Mouse (Mus musculus) C2C12 (cell line): ENCODE measurements around the gene Hoxc10. TPM values are rescaled to one million over a fixed set of nuclear protein-coding genes. Genes with fewer than 3 reads are reported as not detected.

Experiments used
- H3K27me3 ChIP-seq: one replicate; pipeline ENCODE4 v1.6.1; 2011; ENCODE audit not compliant: control insufficient read depth, insufficient read depth, insufficient read length
- H3K36me3 ChIP-seq: one replicate; pipeline ENCODE4 v1.6.1; 2011; ENCODE audit not compliant: control insufficient read depth, insufficient read depth
- H3K4me3 ChIP-seq: one replicate; pipeline ENCODE4 v1.5.1; 2011; ENCODE audit warnings: mild to moderate bottlenecking, control low read depth; ENCODE audit not compliant: poor library complexity, insufficient read depth, severe bottlenecking
- H3K79me2 ChIP-seq: one replicate; pipeline ENCODE4 v1.6.1; 2011; ENCODE audit not compliant: control insufficient read depth, insufficient read depth
- H3K79me3 ChIP-seq: one replicate; pipeline ENCODE4 v1.6.1; 2011; ENCODE audit warnings: low read depth, control low read depth
- H3ac ChIP-seq: one replicate; pipeline ENCODE3; 2011; ENCODE audit warnings: low read depth; ENCODE audit not compliant: control insufficient read depth, insufficient read length
- CEBPB ChIP-seq: IDR thresholded peaks from one replicate; pipeline ENCODE4 v1.6.1; 2011; ENCODE audit warnings: low read depth, mild to moderate bottlenecking, control low read depth, moderate library complexity
- CTCF ChIP-seq: IDR thresholded peaks from one replicate; pipeline ENCODE4 v1.5.1; 2011; ENCODE audit not compliant: control insufficient read depth, insufficient read depth, insufficient read length
- FOSL1 ChIP-seq: IDR thresholded peaks from one replicate; pipeline ENCODE4 v1.8.0; 2011; ENCODE audit warnings: mild to moderate bottlenecking, low read length; ENCODE audit not compliant: poor library complexity, insufficient read depth, severe bottlenecking
- MAX ChIP-seq: IDR thresholded peaks from one replicate; pipeline ENCODE4 v1.6.1; 2011; ENCODE audit warnings: mild to moderate bottlenecking, control low read depth
- MYOD1 ChIP-seq: IDR thresholded peaks from one replicate; pipeline ENCODE4 v1.6.1; 2011; ENCODE audit warnings: low read depth; ENCODE audit not compliant: control insufficient read depth, insufficient read length
- MYOG ChIP-seq: IDR thresholded peaks from one replicate; pipeline ENCODE4 v1.6.1; 2011; ENCODE audit not compliant: control insufficient read depth, insufficient read length; ENCODE audit errors: extremely low read depth
- USF1 ChIP-seq: IDR thresholded peaks from one replicate; pipeline ENCODE4 v1.6.1; 2011; ENCODE audit warnings: low read depth, mild to moderate bottlenecking, control low read depth, moderate library complexity
- polyA plus RNA-seq: library from polyadenylated mRNA; unstranded; fragments of >200 nt; fragmentation: generic; extraction: Trizol; gene quantifications from one replicate; pipeline ENCODE4 v1.2.1, GENCODE M21; 2012; ENCODE audit warnings: missing spikeins

The Hoxc10 gene
- polyA plus RNA-seq, 1 experiment, result 49.6 TPM

DNA sequence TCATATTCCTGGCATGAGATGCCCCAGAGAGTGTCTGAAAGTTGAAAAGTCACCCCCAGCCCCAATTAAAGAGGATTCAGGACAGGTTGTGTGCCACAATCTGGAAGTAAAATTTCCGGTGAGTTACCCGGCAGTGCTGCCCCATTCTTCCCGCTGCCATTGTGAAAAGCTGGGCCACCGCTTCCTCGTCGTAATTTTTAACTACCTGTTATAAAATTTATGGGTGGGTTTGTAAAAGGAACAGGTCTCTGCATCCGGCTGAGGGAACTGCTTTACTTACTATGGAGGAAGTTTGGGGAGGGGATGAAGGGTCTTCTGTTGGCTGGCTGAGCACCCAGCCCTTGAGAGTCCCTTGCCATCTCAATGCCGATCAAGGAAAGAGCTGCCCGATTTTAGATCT, 30.0 kb downstream of the Hoxc10 start:
- no peak overlapping the region for H3ac ChIP-seq
- H3K4me3 ChIP-seq, result no peak overlapping the region
- H3K27me3 ChIP-seq, result no peaks in the 10 kb centered on the region
- peaks cover 64% of the 10 kb centered on the region for H3K79me2 ChIP-seq
- TF ChIP-seq MAX (no peak), MYOG (no peak), MYOD1 (no peak), CTCF (no peak)
- H3K79me3 ChIP-seq, result peaks cover 15% of the 10 kb centered on the region
- no peaks in the 10 kb centered on the region for H3K36me3 ChIP-seq

DNA sequence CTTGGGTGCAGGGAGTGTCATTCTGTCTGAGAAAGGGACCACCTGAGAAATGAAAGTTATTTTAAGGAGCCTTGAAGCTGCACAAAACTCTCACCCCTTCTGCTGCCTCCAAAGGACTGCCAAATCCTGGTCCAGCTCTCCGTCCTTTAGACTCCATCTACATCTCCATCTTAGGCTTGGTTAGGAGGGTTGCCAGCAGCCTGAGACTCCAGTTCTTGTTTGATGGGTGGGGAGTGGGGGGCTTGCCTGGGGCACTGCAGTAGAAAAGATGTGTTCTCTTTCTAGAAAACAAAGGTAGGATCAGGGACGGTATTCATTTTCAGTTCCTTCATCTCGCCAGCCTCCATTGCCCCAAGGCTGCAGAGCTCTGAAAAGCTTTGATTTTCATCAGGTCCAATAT, 30.8 kb downstream of the Hoxc10 start:
- peaks cover 19% of the 10 kb centered on the region for H3K79me3 ChIP-seq
- peaks cover 71% of the 10 kb centered on the region for H3K79me2 ChIP-seq
- peak overlapping the region; percentile 54 for H3K4me3 ChIP-seq
- H3K36me3 ChIP-seq, result no peaks in the 10 kb centered on the region
- H3K27me3 ChIP-seq, result no peaks in the 10 kb centered on the region
- no peak overlapping the region for H3ac ChIP-seq
- TF ChIP-seq USF1 (no peak), MYOG (no peak), CTCF (no peak)

DNA sequence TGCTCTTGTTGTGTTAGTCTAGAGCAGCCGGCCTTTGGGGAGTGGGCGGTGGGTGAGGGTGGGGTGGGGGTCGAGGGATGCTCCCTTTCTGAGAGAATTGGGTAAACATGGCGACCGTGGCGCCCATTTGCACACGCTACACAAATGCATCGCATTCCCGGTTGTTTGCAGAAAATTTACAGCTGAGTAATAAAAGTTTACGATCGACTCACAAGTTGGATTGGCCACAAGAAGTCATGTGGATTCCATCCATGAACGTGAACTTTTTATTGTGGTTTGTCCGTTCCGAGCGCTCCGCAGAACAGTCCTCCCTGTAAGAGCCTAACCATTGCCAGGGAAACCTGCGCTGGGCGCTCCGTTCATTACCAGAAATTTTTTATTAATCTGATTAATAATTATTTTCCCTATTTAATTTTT, 31.4 kb downstream of the Hoxc10 start, which contains the start of gene Hoxc6:
TSS of gene Hoxc6 (plus strand) at position 319 of the 417 bp plus-strand sequence.
- Histone ChIP-seq H3ac (peak within 1 kb of the TSS; percentile 53), H3K79me3 (peaks cover 19% of the 10 kb centered on the region), H3K36me3 (no peaks in the 10 kb centered on the region), H3K27me3 (no peaks in the 10 kb centered on the region), H3K4me3 (peak within 1 kb of the TSS; percentile 54), H3K79me2 (peaks cover 76% of the 10 kb centered on the region)
- TF ChIP-seq MAX (peak; percentile 54), CTCF (no peak), USF1 (peak; percentile 85), FOSL1 (peak; percentile 19)

DNA sequence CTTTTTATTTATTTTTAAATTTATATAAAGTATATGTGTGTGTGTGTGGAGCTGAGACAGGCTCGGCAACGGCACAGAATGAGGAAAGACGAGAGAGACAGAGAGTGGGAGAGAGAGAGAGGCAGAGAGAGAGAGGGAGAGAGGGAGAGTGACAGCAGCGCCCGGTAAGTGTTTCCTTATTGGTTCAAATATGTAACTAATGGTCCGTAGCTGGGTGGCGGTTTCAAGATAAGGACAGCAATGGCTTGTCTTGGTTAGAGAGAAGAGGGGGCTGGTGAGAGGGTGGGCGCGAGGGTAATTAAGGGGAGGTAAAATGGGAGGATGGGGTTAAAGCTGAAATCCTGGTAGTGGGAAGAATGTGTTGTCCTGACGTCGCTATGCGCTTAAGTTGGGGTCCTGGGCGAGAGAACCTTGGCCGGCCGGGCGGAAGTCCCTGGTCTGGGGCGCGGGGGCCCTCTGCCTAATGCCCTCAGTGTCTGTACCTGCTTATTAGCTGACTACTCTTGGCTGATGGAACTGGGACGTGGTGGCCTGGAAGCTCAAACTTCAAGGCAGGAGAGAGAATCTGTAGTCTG, 32.1 kb downstream of the Hoxc10 start:
- Histone ChIP-seq H3K79me2 (peaks cover 84% of the 10 kb centered on the region), H3K36me3 (no peaks in the 10 kb centered on the region), H3ac (peak overlapping the region; percentile 53), H3K79me3 (peaks cover 24% of the 10 kb centered on the region), H3K27me3 (no peaks in the 10 kb centered on the region), H3K4me3 (peak overlapping the region; percentile 54)
- TF ChIP-seq FOSL1, result no peak
- peak; percentile 13 for TF ChIP-seq MYOD1

DNA sequence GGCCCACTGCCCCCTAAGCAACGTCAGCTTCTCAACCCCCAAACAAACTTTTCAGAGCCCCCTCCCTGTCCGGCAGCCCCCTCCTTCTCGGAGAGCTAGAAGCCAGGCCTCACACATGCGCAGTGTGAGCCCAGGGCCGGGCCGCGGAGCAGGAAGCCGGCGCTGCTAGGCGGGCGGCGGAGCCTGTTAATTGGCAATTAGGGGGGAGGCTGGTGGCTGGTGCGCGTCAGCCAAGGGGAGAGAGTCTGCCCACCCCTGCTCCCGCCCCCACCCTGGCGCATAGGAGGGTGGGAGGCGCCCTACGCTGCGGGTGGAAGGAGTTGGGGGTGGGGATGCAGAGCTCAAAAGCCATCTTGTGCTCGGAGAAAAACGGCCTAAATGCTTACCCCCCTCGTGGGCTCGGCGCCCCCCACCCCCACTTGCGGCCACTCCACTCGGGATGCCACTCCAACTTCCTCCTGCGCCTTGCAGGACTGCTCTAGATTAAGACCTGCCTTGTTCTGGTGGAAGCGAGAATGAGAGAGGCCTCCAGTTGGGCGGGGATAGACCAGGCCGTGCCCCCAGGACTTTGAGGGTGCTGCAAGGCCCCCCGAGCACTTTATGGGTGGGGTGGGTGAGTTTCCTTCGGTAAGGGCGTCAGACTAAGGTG, 32.7 kb downstream of the Hoxc10 start:
- TF ChIP-seq MYOD1 (no peak), MAX (peak; percentile 17), CTCF (no peak), MYOG (no peak), CEBPB (no peak), FOSL1 (no peak)

DNA sequence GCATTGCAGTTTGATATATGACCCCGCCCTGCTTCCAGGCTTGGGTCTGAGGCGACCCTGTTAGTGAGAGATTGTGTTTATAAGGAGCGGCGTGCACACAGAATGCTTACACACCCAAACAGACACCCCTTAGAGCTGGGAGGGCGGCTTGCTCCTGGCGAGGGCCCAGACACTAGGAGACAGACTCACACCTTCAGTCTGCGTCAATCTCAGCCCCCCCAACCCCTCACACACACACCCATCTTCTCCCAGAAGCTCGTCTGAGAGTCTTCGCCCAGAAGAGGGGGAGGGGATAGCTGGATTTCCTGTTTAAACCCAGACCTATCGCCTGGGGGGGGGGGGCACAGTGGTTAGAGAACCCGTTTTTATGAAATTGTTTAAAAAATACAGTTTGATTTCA, 33.4 kb downstream of the Hoxc10 start:
- Histone ChIP-seq H3K36me3 (no peaks in the 10 kb centered on the region), H3K79me3 (peaks cover 35% of the 10 kb centered on the region), H3K27me3 (no peaks in the 10 kb centered on the region), H3K4me3 (peak overlapping the region; percentile 54), H3K79me2 (peaks cover 90% of the 10 kb centered on the region), H3ac (peak overlapping the region; percentile 32)
- TF ChIP-seq FOSL1 (no peak), MYOG (no peak), CTCF (no peak), MAX (no peak), MYOD1 (no peak), CEBPB (no peak), USF1 (no peak)

More for the DNA sequence above, 32.7 kb downstream of the Hoxc10 start:
- Histone ChIP-seq H3K27me3 (no peaks in the 10 kb centered on the region), H3ac (peak overlapping the region; percentile 53), H3K79me2 (peaks cover 90% of the 10 kb centered on the region), H3K79me3 (peaks cover 30% of the 10 kb centered on the region), H3K36me3 (no peaks in the 10 kb centered on the region), H3K4me3 (peak overlapping the region; percentile 54)
